Mouse (Mus musculus) C2C12 (cell line): ENCODE data around the gene Mpp3.

Experiments
- CEBPB ChIP-seq: IDR thresholded peaks from one replicate; pipeline ENCODE4 v1.6.1; 2011; ENCODE audit warnings: low read depth, mild to moderate bottlenecking, control low read depth, moderate library complexity
- CTCF ChIP-seq: IDR thresholded peaks from one replicate; pipeline ENCODE4 v1.5.1; 2011; ENCODE audit not compliant: control insufficient read depth, insufficient read depth, insufficient read length
- MAX ChIP-seq: IDR thresholded peaks from one replicate; pipeline ENCODE4 v1.6.1; 2011; ENCODE audit warnings: mild to moderate bottlenecking, control low read depth
- USF1 ChIP-seq: IDR thresholded peaks from one replicate; pipeline ENCODE4 v1.6.1; 2011; ENCODE audit warnings: low read depth, mild to moderate bottlenecking, control low read depth, moderate library complexity

- TF ChIP-seq MAX (no peak), CTCF (no peak), CEBPB (no peak), USF1 (no peak)
These were observed 23.3 kb upstream of the Mpp3 start for GRCm38 (mm10) chr11:102051541-102051940.
